In the genomic region with DNA sequence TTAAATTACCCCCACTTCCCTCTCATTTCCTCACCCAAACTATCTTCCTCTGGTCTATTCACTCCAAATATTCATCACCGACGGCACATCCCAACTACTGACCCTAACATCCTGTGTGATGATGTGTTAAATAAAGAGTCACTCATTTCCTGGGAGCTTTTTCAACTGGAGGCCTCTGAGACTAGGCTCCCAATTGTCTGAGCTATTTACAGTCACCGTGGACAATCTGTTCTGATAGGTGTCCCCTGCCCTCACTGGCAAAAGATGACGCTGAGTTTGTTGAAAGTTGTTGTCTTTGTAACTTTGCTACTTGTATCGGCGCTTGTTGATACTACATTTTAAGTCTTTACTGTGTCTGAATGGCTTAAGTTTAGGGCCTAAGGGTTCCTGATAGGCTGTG, we compare ENCODE assay signal across 8 mouse cellular contexts. TPM values are rescaled to one million over a fixed set of nuclear protein-coding genes. Genes with fewer than 3 reads are reported as not detected.
A peak's percentile ranks its signal among the peaks of the same experiment; 100 is the strongest.
DNase-seq lines count a peak whose midpoint lies in the region; ATAC-seq and TF ChIP-seq lines count a peak whose summit lies in the region.

No protein-coding gene starts in this region.

- peak overlapping the region; percentile 88 for H3K9ac ChIP-seq in embryonic facial prominence, embryonic 12.5 days
- peak overlapping the region; percentile 89 for H3K9ac ChIP-seq in hindbrain, embryonic 14.5 days
- H3K9ac ChIP-seq in midbrain, postnatal 0 days (replicated peaks; ENCODE audit: low read length, poor library complexity, severe bottlenecking), result peak overlapping the region; percentile 99; the same call in 1 of the 2 replicates

- H3K4me3 ChIP-seq in embryonic facial prominence, embryonic 12.5 days, result peak overlapping the region; percentile 96
- peak overlapping the region; percentile 81 for H3K4me3 ChIP-seq in hindbrain, embryonic 14.5 days (replicated peaks; ENCODE audit: low read length)
- H3K4me3 ChIP-seq in midbrain, postnatal 0 days (ENCODE audit: low read depth, low read length), result peak overlapping the region; percentile 99

- H3K4me2 ChIP-seq in embryonic facial prominence, embryonic 12.5 days (replicated peaks), result peak overlapping the region; percentile 60
- peak overlapping the region; percentile 84 for H3K4me2 ChIP-seq in hindbrain, embryonic 14.5 days (replicated peaks)
- H3K4me2 ChIP-seq in midbrain, postnatal 0 days (ENCODE audit: low read depth, low read length, poor library complexity, severe bottlenecking), result peak overlapping the region; percentile 66

- no peak overlapping the region for H3K27ac ChIP-seq in embryonic facial prominence, embryonic 12.5 days
- H3K27ac ChIP-seq in hindbrain, embryonic 14.5 days, result 0 out of 2 replicates have a peak overlapping the region, but pooled peaks have one; percentile 89
- no peak overlapping the region for H3K27ac ChIP-seq in midbrain, postnatal 0 days (ENCODE audit: low read depth, low read length)

- no peaks in the 10 kb centered on the region for H3K36me3 ChIP-seq in embryonic facial prominence, embryonic 12.5 days
- peaks cover 8% of the 10 kb centered on the region; the same call in 1 of the 2 replicates for H3K36me3 ChIP-seq in hindbrain, embryonic 14.5 days (replicated peaks; ENCODE audit: control insufficient read depth, insufficient read depth)
- no peaks in the 10 kb centered on the region for H3K36me3 ChIP-seq in midbrain, postnatal 0 days (ENCODE audit: insufficient read depth, low read length)

- no peak for ATAC-seq in embryonic facial prominence, embryonic 12.5 days (ENCODE audit: insufficient number of reproducible peaks, insufficient read depth, low FRiP score, low TSS enrichment)
- no peak for ATAC-seq in hindbrain, embryonic 14.5 days (ENCODE audit: low FRiP score)
- ATAC-seq in midbrain, postnatal 0 days (ENCODE audit: low FRiP score), result no peak

- TF ChIP-seq CTCF in midbrain, postnatal 0 days (IDR thresholded peaks at IDR 0.05), result no peak

- 20% methylated on average over 6 of the region's 6 CpGs for WGBS in embryonic facial prominence, embryonic 12.5 days
- 22% methylated on average over 6 of the region's 6 CpGs for WGBS in hindbrain, embryonic 14.5 days
- 11% methylated on average over 6 of the region's 6 CpGs for WGBS in midbrain, postnatal 0 days

- no peaks in the 10 kb centered on the region for H3K9me3 ChIP-seq in embryonic facial prominence, embryonic 12.5 days
- H3K9me3 ChIP-seq in hindbrain, embryonic 14.5 days (ENCODE audit: control insufficient read depth, low read length), result no peaks in the 10 kb centered on the region
- no peaks in the 10 kb centered on the region for H3K9me3 ChIP-seq in midbrain, postnatal 0 days (ENCODE audit: low read length)

- DNase-seq in spleen, adult 12 weeks (ENCODE audit: low spot score), result peak; percentile 12
- DNase-seq in spleen, adult 18-20 months, result no peak
- DNase-seq in hindbrain, embryonic 14.5 days (ENCODE audit: low spot score), result peak; percentile 28
- no peak for DNase-seq in midbrain, postnatal 0 days (ENCODE audit: low spot score)
- no peak for DNase-seq in frontal cortex, adult 2 months (ENCODE audit: extremely low spot score in 1 of 2, low spot score in 1 of 2)
- DNase-seq in spleen, postnatal 36 days (ENCODE audit: low spot score in 2 of 2), result no peak
- no peak for DNase-seq in ovary, adult 18-20 months (ENCODE audit: low spot score)

- H3K4me1 ChIP-seq in embryonic facial prominence, embryonic 12.5 days, result peaks cover 13% of the 10 kb centered on the region
- H3K4me1 ChIP-seq in hindbrain, embryonic 14.5 days (replicated peaks; ENCODE audit: control insufficient read depth, insufficient read depth, low read length), result peaks cover 17% of the 10 kb centered on the region
- H3K4me1 ChIP-seq in midbrain, postnatal 0 days (ENCODE audit: insufficient read depth, low read length), result peaks cover 3% of the 10 kb centered on the region; the same call in 1 of the 2 replicates

- H3K27me3 ChIP-seq in embryonic facial prominence, embryonic 12.5 days, result no peaks in the 10 kb centered on the region
- no peaks in the 10 kb centered on the region for H3K27me3 ChIP-seq in hindbrain, embryonic 14.5 days (ENCODE audit: control insufficient read depth, insufficient read depth, low read length)
- H3K27me3 ChIP-seq in midbrain, postnatal 0 days (ENCODE audit: insufficient read depth, low read length), result no peaks in the 10 kb centered on the region

RNA-seq across cellular contexts. Expression of gene Ubr2, which starts 1.3 kb away (rescaled TPM):
- polyA plus RNA-seq in embryonic facial prominence, embryonic 12.5 days (2016; fragmentation: Nextera tagmentation; extraction: Ambion mirVana), result 21.1 and 22.8 TPM in 2 replicates
- 22.5 and 22.9 TPM in 2 replicates for polyA plus RNA-seq in hindbrain, embryonic 14.5 days (2014; fragmentation: Nextera tagmentation; extraction: Ambion mirVana)
- 26.0 and 33.2 TPM in 2 replicates for total RNA-seq in midbrain, postnatal 0 days (2014; rRNA removed)
- polyA plus RNA-seq in midbrain, postnatal 0 days (2015; fragmentation: Nextera tagmentation; extraction: Ambion mirVana), result 8.3 and 9.8 TPM in 2 replicates
- polyA plus RNA-seq in frontal cortex, adult 2 months (2012; rRNA removed), result 33.6 and 41.7 TPM in 2 replicates

Comparison
In these comparisons a context has a peak if more than half of its experiments do, and no peak if none do; other contexts are left out.
1. DNase-seq: peak in spleen, adult 12 weeks (single experiment) and hindbrain, embryonic 14.5 days (single experiment); none in spleen, adult 18-20 months (0 of 2), midbrain, postnatal 0 days (single experiment), frontal cortex, adult 2 months (0 of 2), spleen, postnatal 36 days (0 of 2) and ovary, adult 18-20 months (single experiment).
2. Peak in every context shown above with its lines, with median percentiles within 50 percentile points of each other: H3K4me2 ChIP-seq, H3K4me3 ChIP-seq and H3K9ac ChIP-seq.